ENCODE assay signal across 25 mouse cellular contexts in genomic region chr8:19064710-19065109, GRCm38 (mm10). TPM values are rescaled to one million over a fixed set of nuclear protein-coding genes. Genes with fewer than 3 reads are reported as not detected.
"Had no signal": no experiment of that assay in that cellular context is flagged by ENCODE, and none has a peak within 500 bp of the region (broad histone marks: within the 10 kb centered on the region; RNA-seq: fewer than 3 reads in every experiment).

Defb39 (minus strand) TSS chr8:19064810.

- DNase-seq: retina, postnatal 1 day; right cerebral cortex, adult 18-20 months; right cerebral cortex, postnatal 14 days; right cerebral cortex, postnatal 25 days; right cerebral cortex, postnatal 4 days; spleen, adult 18-20 months; thymus, adult 18-20 months; thymus, adult 2 months; thymus, postnatal 14 days; thymus, postnatal 25 days; thymus, postnatal 36 days; thymus, postnatal 4 days had no signal

RNA-seq across cellular contexts. Expression of gene Defb39, which starts in this region (rescaled TPM):
- total RNA-seq: neutrophil, adult 5-6 weeks had no signal
- polyA plus RNA-seq: neural tube, embryonic 13.5 days; neural tube, embryonic 14.5 days; neural tube, embryonic 15.5 days; small intestine, adult 2 months; spleen, adult 2 months; stomach, embryonic 14.5 days; stomach, embryonic 15.5 days; stomach, embryonic 16.5 days; stomach, postnatal 0 days; testis, adult 2 months; thymus, adult 2 months; thymus, postnatal 0 days; urinary bladder, adult 2 months had no signal
